ENCODE assay signal across 8 mouse cellular contexts in genomic region chr7:139388670-139389212, GRCm38 (mm10). TPM values are rescaled to one million over a fixed set of nuclear protein-coding genes. Genes with fewer than 3 reads are reported as not detected.
DNase-seq lines count a peak whose midpoint lies in the region; ATAC-seq and TF ChIP-seq lines count a peak whose summit lies in the region.

Gene Inpp5a (plus strand): TSS chr7:139389109.

- WGBS in forebrain, embryonic 13.5 days, result under 1% methylated on average over 39 of the region's 47 CpGs
- WGBS in large intestine, adult 2 months, result under 1% methylated on average over 45 of the region's 47 CpGs
- WGBS in liver, postnatal 0 days (ENCODE audit: insufficient replicate concordance), result under 1% methylated on average over 24 of the region's 47 CpGs
- WGBS in neural tube, embryonic 14.5 days, result under 1% methylated on average over 47 of the region's 47 CpGs

- peak within 1 kb of the TSS; percentile 95 for H3K9ac ChIP-seq in ES-Bruce4 (ENCODE audit: low read depth, poor library complexity, severe bottlenecking)
- H3K9ac ChIP-seq in forebrain, embryonic 13.5 days, result peak within 1 kb of the TSS; percentile 86
- peak within 1 kb of the TSS; percentile 88 for H3K9ac ChIP-seq in liver, postnatal 0 days (replicated peaks)
- H3K9ac ChIP-seq in neural tube, embryonic 14.5 days (replicated peaks; ENCODE audit: low read depth, low read length), result peak within 1 kb of the TSS; percentile 89

- H3K9me3 ChIP-seq in ES-Bruce4 (replicated peaks; ENCODE audit: control insufficient read depth, insufficient read depth, low read length, poor library complexity, severe bottlenecking), result no peaks in the 10 kb centered on the region
- no peaks in the 10 kb centered on the region for H3K9me3 ChIP-seq in forebrain, embryonic 13.5 days (replicated peaks)
- no peaks in the 10 kb centered on the region for H3K9me3 ChIP-seq in liver, postnatal 0 days (ENCODE audit: low read length)
- no peaks in the 10 kb centered on the region for H3K9me3 ChIP-seq in neural tube, embryonic 14.5 days (ENCODE audit: control insufficient read depth, low read length)

- peak; percentile 99 for DNase-seq in heart, postnatal 10 days
- peak; percentile 98 for DNase-seq in large intestine, adult 2 months (ENCODE audit: low read depth, low spot score)
- peak; percentile 99 for DNase-seq in liver, postnatal 0 days
- peak; percentile 99 for DNase-seq in testis, postnatal 10 days (ENCODE audit: low spot score)

- no peak for TF ChIP-seq CTCF in ES-Bruce4 (IDR thresholded peaks at IDR 0.05; ENCODE audit: low read depth, low read length)
- TF ChIP-seq CTCF in liver, postnatal 0 days (IDR thresholded peaks at IDR 0.05; ENCODE audit: low read depth), result no peak

- no peaks in the 10 kb centered on the region for H3K27me3 ChIP-seq in ES-Bruce4 (ENCODE audit: control insufficient read depth, insufficient read depth, low read length, poor library complexity, severe bottlenecking)
- no peaks in the 10 kb centered on the region for H3K27me3 ChIP-seq in forebrain, embryonic 13.5 days
- H3K27me3 ChIP-seq in liver, postnatal 0 days (ENCODE audit: insufficient read depth, low read length), result no peaks in the 10 kb centered on the region
- H3K27me3 ChIP-seq in neural tube, embryonic 14.5 days (ENCODE audit: control insufficient read depth, insufficient read depth, low read length), result no peaks in the 10 kb centered on the region

- H3K4me1 ChIP-seq in ES-Bruce4 (ENCODE audit: control insufficient read depth, insufficient read depth, low read length), result no peaks in the 10 kb centered on the region
- H3K4me1 ChIP-seq in forebrain, embryonic 13.5 days, result peaks cover 43% of the 10 kb centered on the region
- peaks cover 26% of the 10 kb centered on the region for H3K4me1 ChIP-seq in liver, postnatal 0 days (ENCODE audit: insufficient read depth)
- peaks cover 17% of the 10 kb centered on the region; the same call in 1 of the 2 replicates for H3K4me1 ChIP-seq in neural tube, embryonic 14.5 days (ENCODE audit: control insufficient read depth, insufficient read depth, low read length)

- peak within 1 kb of the TSS; percentile 88 for H3K4me3 ChIP-seq in ES-Bruce4 (ENCODE audit: low read depth, low read length)
- peak within 1 kb of the TSS; percentile 76 for H3K4me3 ChIP-seq in forebrain, embryonic 13.5 days
- H3K4me3 ChIP-seq in liver, postnatal 0 days (ENCODE audit: low read depth, low read length), result peak within 1 kb of the TSS; percentile 77
- peak within 1 kb of the TSS; percentile 84 for H3K4me3 ChIP-seq in neural tube, embryonic 14.5 days (ENCODE audit: low read depth, low read length)

- H3K27ac ChIP-seq in ES-Bruce4 (ENCODE audit: insufficient read depth, low read length), result no peak within 1 kb of the TSS; the same call in 1 of the 2 replicates
- peak within 1 kb of the TSS; percentile 49 for H3K27ac ChIP-seq in forebrain, embryonic 13.5 days
- peak within 1 kb of the TSS; percentile 88 for H3K27ac ChIP-seq in liver, postnatal 0 days (ENCODE audit: low read depth)
- H3K27ac ChIP-seq in neural tube, embryonic 14.5 days (ENCODE audit: low read depth, low read length), result peak within 1 kb of the TSS; percentile 82

- H3K36me3 ChIP-seq in ES-Bruce4 (ENCODE audit: control insufficient read depth, insufficient read depth, low read length, poor library complexity, severe bottlenecking), result no peaks in the 10 kb centered on the region
- no peaks in the 10 kb centered on the region for H3K36me3 ChIP-seq in forebrain, embryonic 13.5 days (ENCODE audit: poor library complexity, severe bottlenecking)
- no peaks in the 10 kb centered on the region for H3K36me3 ChIP-seq in liver, postnatal 0 days (replicated peaks; ENCODE audit: insufficient read depth, low read length)
- no peaks in the 10 kb centered on the region for H3K36me3 ChIP-seq in neural tube, embryonic 14.5 days (ENCODE audit: control insufficient read depth, insufficient read depth, low read length)

- TF ChIP-seq POLR2A in ES-Bruce4 (IDR thresholded peaks at IDR 0.05; ENCODE audit: insufficient read depth, low read length), result no peak

- no peak for TF ChIP-seq EP300 in ES-Bruce4 (IDR thresholded peaks at IDR 0.05; ENCODE audit: insufficient read depth, low read depth, low read length)
- no peak for TF ChIP-seq EP300 in liver, postnatal 0 days (IDR thresholded peaks at IDR 0.05; ENCODE audit: low read depth)

- intact Hi-C loops in heart, postnatal 10 days (cut with DNase I), result loop anchor here (1.0 to 5.0 kb wide), 3 partner anchors 20 to 156 kb away; no protein-coding TSS in a partner anchor

- peak; percentile 71 for ATAC-seq in cerebellum, adult (ENCODE audit: insufficient number of reproducible peaks, low FRiP score, low TSS enrichment)
- ATAC-seq in forebrain, embryonic 13.5 days, result peak; percentile 97
- peak; percentile 97 for ATAC-seq in liver, postnatal 0 days
- ATAC-seq in neural tube, embryonic 14.5 days (ENCODE audit: low read depth), result peak; percentile 98

- H3K4me2 ChIP-seq in forebrain, embryonic 13.5 days, result peak within 1 kb of the TSS; percentile 85
- peak within 1 kb of the TSS; percentile 87 for H3K4me2 ChIP-seq in liver, postnatal 0 days (ENCODE audit: low read depth, low read length)
- H3K4me2 ChIP-seq in neural tube, embryonic 14.5 days (ENCODE audit: low read depth, low read length), result peak within 1 kb of the TSS; percentile 58

RNA-seq across cellular contexts. Expression of gene Inpp5a, which starts in this region (rescaled TPM):
- polyA plus RNA-seq in ES-Bruce4 (2011; ENCODE audit: insufficient read depth, insufficient read length, low read depth, missing spikeins), result 37.6 and 43.9 TPM in 2 replicates
- polyA plus RNA-seq in forebrain, embryonic 13.5 days (2015; fragmentation: Nextera tagmentation; extraction: Ambion mirVana), result 9.7 and 11.1 TPM in 2 replicates
- 100 to 1,000 TPM; 185 to 197 TPM for total RNA-seq in heart, postnatal 10 days (2021)
- polyA plus RNA-seq in large intestine, adult 2 months (2012; rRNA removed), result 42.7 and 51.1 TPM in 2 replicates
- polyA plus RNA-seq in liver, postnatal 0 days (2015; fragmentation: Nextera tagmentation; extraction: Ambion mirVana), result 6.0 and 6.9 TPM in 2 replicates
- polyA plus RNA-seq in neural tube, embryonic 14.5 days (2014; fragmentation: Nextera tagmentation; extraction: Ambion mirVana), result 25.3 and 26.9 TPM in 2 replicates
